Mouse (Mus musculus) large intestine, adult 2 months (tissue): ENCODE data around the gene Zfp189. TPM values are rescaled to one million over a fixed set of nuclear protein-coding genes. Genes with fewer than 3 reads are reported as not detected.

Source experiments
- DNase-seq: peaks from one replicate; pipeline ENCODE4 v3.0.0-alpha.2; 2012; ENCODE audit warnings: low read depth, low spot score
- WGBS: fragments of 180-500 bp; shearing (Covaris S2); methylation state at CpG from one replicate; pipeline ENCODE4 v1.1.7; 2018; 5-methylcytosine and 5-hydroxymethylcytosine counted together
- polyA plus RNA-seq: library from polyadenylated mRNA; depleted of rRNA; stranded (reverse); fragments of >200 nt; gene quantifications from 2 replicates; pipeline ENCODE4 v1.2.3, GENCODE M21; 2012; rRNA removed

Gene Zfp189
- polyA plus RNA-seq, 1 experiment: 0.20 TPM

DNA sequence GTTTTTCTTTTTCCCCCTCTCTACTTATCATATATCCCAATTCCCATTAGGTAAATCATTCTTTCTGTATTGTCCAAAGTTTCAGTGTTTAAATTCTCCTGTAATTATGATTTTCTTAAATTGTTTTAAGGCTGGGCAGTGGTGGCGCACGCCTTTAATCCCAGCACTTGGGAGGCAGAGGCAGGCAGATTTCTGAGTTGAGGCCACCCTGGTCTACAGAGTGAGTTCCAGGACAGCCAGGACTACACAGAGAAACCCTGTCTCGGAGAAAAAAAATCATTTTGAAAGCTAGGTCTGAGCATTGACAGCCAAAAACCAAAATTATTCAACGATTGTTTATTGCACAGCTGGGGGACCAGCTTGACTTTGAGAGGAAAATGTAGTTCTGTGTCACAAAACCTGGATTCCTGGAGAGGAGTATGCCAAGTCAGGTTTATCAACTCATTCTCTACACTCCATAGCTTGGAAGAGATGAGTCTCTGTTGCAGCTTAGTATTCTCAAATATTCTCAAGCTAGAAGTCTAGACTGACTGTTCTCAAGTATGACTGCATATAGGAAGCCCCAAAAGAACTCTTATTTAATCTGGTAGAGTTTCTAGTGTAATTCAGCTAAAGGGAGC, 14.8 kb downstream of the Zfp189 start:
- WGBS: 93% methylated on average over 4 of the region's 4 CpGs
- DNase-seq: no peak

DNA sequence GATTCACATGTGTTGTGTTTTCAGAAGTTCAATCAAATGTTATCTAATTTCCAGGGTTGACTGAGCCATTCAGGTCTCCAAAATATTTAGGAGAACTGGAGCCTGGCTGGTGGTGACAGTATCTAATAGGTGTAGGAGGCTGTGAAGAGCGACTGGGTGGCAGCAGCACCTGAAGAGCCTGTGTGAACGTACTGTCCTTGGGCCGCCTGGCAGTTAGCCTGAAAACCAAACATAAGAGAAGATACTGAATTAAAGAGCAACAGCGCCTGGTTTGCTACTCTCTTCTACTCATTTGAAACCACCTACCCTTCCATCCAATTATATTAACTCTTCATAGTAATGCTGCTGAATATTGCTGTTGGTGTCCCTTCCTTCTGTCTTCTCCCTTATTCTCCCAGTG, 15.7 kb downstream of the Zfp189 start:
- WGBS: 87% methylated on average over 4 of the region's 4 CpGs
- no peak for DNase-seq

DNA sequence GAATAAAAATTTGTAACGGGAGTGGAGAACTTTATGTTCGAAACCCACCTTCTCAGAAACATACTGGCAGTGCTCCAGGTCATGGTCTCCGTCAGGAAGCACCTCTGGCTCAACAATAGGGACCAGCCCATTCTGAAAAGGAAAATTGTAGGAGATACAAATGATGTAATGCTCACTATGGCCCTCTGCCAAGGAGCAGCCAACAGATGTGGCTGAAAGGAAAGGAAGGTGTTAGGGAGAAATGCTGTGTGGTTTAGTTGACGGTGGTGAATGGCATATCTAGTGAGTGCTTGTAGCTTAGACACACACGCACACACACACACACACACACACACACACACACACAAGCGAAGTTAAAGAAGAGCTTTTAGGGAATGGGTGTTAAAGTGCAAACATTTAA, 18.7 kb downstream of the Zfp189 start:
- DNase-seq: no peak
- 63% methylated on average over 6 of the region's 6 CpGs for WGBS

DNA sequence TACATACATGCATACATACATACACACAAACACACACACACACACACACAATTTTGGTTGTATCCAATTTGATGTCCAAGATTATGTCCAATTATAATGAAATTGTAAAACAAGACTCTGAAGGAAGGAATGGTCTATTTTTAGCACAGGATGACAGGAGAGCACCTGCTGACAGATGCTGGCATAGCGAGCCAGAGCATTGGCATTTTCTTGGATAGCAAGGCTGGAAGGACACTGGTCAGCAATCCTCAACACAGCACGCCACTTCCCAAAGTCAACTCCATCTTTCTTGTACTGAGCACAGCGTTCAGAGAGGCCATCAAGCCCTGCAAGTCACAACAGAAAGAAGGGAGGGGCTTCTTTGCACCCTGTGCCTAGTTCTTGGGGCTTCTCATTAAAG, 20.0 kb downstream of the Zfp189 start:
- WGBS: 79% methylated on average over 3 of the region's 3 CpGs

DNA sequence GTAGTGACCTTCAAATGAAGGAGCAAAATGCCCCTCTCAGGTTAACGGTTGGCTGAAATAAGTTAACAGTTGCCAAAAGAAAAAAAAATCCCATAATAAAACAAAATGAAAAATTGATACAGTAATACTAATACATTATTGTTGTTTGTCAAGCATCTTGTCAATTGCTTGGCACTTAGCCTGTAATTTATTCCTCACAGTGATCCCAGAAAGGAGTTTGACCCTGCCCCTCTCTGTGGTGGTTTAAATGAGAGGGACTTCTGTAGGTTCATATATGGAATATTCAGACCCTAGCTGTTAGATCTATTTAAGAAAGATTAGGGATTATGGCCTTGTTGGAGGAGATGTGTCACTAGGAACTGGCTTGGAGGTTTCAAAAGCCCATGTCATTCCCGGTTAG, 25.1 kb downstream of the Zfp189 start:
- WGBS: 58% methylated on average over 2 of the region's 2 CpGs
- DNase-seq: no peak

More for the DNA sequence above, 20.0 kb downstream of the Zfp189 start:
- no peak for DNase-seq

DNA sequence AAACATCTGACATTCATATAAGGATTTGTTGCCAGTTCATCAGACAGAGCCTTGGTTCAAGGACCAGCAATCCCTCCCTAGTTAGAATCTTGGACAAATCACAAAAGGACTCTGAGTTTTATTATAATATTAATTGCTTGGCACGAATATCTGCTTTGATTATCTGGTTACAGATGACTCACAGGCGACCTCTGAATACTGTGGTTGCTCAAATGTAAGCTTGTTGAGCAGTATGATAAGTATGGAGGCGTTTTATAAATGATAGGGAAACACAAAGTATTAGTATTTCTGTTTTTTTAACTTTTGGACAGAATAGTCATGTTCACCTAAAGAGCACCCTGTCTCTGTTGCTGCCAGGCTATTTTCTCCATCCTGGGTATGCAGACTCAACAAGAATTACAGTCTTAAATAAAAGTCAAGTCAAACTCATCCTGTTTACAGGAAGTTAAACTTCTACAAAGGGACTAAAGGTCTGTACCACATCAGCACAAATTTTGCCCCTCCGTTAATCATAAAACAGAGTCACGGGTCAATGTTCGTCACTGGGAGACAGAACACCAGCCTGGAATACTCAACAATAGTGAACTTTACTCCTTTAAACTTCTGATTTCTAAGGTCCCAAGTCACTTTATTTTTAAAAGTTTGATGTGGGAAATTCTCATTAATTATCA, 26.0 kb downstream of the Zfp189 start:
- WGBS: 17% methylated on average over 6 of the region's 6 CpGs
- DNase-seq: no peak

DNA sequence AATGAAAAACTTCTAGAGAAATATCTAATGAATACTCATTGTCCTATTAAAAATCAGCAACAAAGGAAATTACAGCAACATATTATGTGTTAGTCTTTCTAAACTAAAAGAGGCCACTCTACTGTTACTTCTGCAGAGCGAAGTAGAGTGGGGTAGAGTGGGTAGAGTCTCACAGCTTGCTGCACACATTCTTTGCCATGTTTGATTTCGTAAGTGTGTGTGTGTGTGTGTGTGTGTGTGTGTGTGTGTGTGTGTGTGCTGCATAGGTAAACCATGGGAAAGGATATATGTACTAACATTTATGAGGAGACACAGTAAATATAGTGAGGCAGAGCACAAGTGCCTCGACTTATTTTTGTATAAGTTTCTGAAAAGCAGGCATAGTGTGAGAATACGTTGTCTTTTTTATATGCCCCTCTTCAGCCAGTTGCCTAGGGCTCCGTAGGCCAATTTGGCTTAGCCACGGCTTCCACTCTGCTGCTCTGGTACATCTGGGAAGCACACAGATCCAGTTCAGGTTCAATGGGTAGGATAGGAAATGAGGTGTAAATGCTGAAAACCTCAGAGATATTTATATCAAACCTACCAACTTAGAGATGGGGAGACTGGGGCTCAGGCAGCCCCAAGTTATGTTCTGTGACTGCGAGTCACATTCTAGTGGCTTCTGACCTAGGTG, 26.7 kb downstream of the Zfp189 start:
- no peak for DNase-seq
- 29% methylated on average over 7 of the region's 7 CpGs for WGBS

DNA sequence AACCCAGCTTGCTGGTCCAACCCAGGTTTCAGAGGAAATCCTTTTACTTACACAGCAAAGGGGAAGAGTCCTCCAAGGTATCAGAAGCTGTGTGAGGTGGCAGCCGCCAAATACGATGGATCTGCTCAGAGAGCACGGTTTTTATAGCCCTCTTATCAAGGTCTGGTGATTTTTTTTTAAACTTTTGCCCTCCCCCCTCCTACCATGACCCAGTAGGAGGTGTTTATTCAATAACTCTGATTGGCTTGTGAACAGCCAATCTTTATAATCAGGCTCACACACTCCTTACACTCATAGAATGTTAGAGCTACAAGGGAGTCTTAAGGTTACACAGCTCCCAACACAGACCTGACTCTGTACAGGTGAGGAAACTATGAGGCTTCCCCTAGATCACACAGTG, 28.4 kb downstream of the Zfp189 start, which contains the start of gene Aldob:
Gene Aldob, minus strand, starts transcription at position 164 of the 400 bp plus-strand sequence.
- no peak for DNase-seq
- WGBS: 14% methylated on average over 3 of the region's 3 CpGs

DNA sequence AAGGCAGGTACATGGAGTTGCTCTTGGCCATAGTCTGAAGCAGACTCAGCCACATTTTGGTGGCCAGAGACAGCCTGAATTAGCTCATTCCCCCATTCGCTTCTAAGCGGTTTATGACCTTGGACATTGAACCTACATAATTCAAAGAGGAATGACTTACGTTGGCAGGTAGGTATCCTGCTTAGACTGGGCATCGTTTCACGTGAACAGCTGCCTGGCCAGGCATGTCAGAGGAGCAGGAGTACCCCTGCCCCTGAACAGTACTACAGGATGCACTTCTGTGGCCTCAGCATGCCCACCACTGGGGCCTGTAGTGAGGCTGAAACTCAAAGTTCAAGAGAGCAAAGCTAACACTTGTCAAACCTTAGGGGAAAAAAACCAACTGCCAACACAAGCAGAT, 32.4 kb downstream of the Zfp189 start:
- WGBS: 22% methylated on average over 5 of the region's 5 CpGs
- no peak for DNase-seq

DNA sequence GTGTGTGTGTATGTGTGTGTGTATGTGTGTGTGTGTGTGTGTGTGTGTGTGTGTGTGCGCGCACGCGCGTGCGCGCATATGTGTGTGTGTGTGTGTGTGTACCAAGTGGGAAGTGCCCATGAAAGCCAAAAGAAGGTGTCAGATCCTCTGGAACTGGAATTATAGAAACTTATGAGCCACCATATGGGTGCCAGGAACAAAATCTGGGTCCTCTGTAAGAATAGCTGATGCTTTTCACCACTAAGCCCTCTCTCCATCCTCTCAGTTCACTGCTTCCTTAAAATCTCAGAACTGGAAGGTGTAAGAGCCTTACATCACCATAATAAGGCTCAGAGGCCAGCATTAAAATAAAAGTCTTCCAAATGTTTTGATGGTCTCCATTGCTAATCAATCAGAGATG, 36.4 kb downstream of the Zfp189 start:
- WGBS: 92% methylated on average over 7 of the region's 7 CpGs

DNA sequence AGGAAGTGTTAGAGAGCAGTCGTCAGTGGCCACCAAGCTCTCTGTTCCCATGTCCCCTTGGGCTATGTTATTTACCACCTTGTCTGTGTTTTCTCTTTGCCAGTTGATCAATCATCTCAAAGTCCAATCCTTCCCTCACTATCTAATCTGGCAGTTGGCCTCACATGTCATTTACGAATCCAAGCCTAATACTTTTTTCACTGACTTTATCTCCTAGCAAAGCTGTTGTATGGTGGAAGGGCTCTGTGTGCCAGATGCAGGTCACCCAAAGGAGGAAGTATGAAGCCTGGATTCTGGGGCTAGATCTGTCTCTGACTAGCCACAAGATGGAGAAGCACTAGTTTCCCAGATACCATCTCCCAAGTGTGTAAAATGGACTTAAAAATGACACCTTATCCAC, 37.2 kb downstream of the Zfp189 start:
- 60% methylated on average over 2 of the region's 2 CpGs for WGBS
- DNase-seq: no peak

More for the DNA sequence above, 36.4 kb downstream of the Zfp189 start:
- DNase-seq: no peak

DNA sequence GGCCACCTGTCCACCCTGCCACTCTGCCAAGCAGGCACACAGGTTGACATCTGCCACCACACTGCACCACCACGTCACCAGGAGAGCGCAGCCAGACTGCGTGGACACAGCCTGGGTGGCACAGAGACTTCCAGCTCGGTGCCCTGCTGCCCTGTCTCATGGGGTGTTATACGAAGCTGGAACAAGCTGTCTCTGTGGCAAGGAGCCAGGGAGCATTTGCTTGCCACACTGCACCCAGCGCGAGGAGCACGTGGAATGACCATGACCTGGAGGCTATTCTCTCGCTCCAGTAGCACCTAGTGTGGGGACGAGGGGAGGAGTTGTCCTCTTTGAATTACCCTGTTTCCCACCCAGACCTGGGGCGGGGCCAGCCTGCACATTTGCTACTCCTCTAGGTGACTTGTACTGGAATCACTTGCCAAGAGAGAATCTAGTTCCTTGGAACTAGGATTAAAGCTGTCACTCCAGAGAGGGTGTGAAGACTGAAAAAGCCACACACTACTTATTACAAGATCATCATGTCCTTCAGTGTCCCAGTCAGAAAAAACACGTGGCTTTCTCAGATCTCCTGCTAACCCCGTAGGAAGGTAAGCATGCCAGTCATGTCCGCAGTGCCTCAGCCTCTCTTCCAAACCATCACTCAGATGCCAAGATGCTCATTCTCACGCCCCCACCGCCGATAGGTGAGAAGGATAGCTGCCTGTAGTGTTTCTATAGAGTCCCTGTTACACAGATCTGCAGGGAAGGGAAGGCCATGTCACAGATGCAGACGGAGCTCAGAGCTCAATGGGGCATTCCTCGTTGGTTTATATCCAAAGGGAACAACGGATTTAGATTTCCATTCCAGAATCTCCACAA, 39.2 kb downstream of the Zfp189 start:
- peak; percentile 63 for DNase-seq
- 43% methylated on average over 20 of the region's 20 CpGs for whole genome bisulfite sequencing

DNA sequence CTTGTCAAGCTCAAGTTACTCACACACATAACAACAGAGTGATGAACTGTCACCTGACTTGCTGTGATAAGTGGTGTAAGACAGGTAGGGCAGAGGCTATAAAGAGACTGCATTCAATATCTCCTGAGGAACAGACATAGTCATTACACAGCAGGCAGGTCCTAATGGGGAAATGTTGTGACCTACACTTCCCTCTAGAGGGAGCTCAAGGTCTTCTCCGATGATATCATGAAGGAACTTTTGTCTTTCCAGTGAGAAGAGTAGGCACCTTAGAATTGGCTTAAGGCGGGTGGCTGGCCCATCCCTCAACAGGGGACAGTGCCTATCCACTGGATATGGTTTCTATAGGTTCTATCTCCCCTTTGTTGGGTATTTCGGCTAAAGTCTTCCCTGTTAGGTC, 46.6 kb downstream of the Zfp189 start:
- DNase-seq: no peak
- WGBS: 4% methylated on average over 3 of the region's 3 CpGs

DNA sequence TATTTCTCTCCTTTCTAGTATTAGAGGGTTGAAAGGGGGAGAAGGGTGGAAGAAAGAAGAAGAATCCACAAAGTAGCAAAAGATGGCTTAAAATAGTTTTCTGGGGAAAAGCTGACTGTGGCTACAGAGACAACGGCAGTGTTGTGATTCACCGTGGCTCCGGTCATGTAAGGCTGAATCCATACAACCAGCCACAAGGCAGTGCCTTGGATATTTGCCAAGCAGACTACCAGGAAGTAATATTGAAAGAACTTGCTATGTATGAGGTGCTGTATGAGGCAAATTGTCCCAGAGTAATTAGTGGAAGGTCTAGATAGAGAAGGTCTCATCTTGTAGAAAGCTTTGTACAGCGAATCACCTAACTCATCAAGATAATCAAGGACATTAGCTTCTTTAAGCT, 51.2 kb downstream of the Zfp189 start:
- WGBS: 65% methylated on average over 4 of the region's 4 CpGs
- no peak for DNase-seq

Other genes starting within 250 kb of the Zfp189 start
- not detected in 2 replicates for gene Acnat2, start 113.0 kb upstream of the Zfp189 start, polyA plus RNA-seq
- 6.5 and 11.9 TPM in 2 replicates for gene Acnat1, start 47.3 kb upstream of the Zfp189 start, polyA plus RNA-seq
- 0.52 and 0.99 TPM in 2 replicates for gene Baat, start 14.6 kb upstream of the Zfp189 start, polyA plus RNA-seq
- gene Mrpl50, start 83 bp upstream of the Zfp189 start, polyA plus RNA-seq: 6.1 and 6.2 TPM in 2 replicates
- gene Aldob, start 28.4 kb downstream of the Zfp189 start, polyA plus RNA-seq: 636 and 1,290 TPM in 2 replicates
- 48.5 and 62.8 TPM in 2 replicates for gene Tmem246, start 76.7 kb downstream of the Zfp189 start, polyA plus RNA-seq
- 7.6 and 14.6 TPM in 2 replicates for gene Rnf20, start 110.8 kb downstream of the Zfp189 start, polyA plus RNA-seq
- gene Ppp3r2, start 160.8 kb downstream of the Zfp189 start, polyA plus RNA-seq: not detected in 2 replicates